Comparison of ENCODE assay signal across 8 mouse cellular contexts in genomic region chr7:105778553-105779265, GRCm38 (mm10). TPM values are rescaled to one million over a fixed set of nuclear protein-coding genes. Genes with fewer than 3 reads are reported as not detected.
DNase-seq lines count a peak whose midpoint lies in the region; ATAC-seq and TF ChIP-seq lines count a peak whose summit lies in the region.

No protein-coding gene starts in this region.

- peak overlapping the region; percentile 50 for H3K4me3 ChIP-seq in gastrocnemius, adult 2 months
- no peak overlapping the region for H3K4me3 ChIP-seq in cortical plate, adult 2 months (ENCODE audit: insufficient read depth, low read length)
- H3K4me3 ChIP-seq in heart, embryonic 15.5 days, result peak overlapping the region; percentile 10
- peak overlapping the region; percentile 50 for H3K4me3 ChIP-seq in limb, embryonic 10.5 days

- H3K27ac ChIP-seq in gastrocnemius, adult 2 months, result peak overlapping the region; percentile 81
- peak overlapping the region; percentile 24 for H3K27ac ChIP-seq in cortical plate, adult 2 months (ENCODE audit: insufficient read depth, low read length)
- H3K27ac ChIP-seq in heart, embryonic 15.5 days, result peak overlapping the region; percentile 87
- peak overlapping the region; percentile 93 for H3K27ac ChIP-seq in limb, embryonic 10.5 days

- TF ChIP-seq CTCF in gastrocnemius, adult 2 months (IDR thresholded peaks at IDR 0.05), result no peak
- no peak for TF ChIP-seq CTCF in cortical plate, adult 2 months (IDR thresholded peaks at IDR 0.05; ENCODE audit: extremely low read depth, insufficient read depth, low read length)

- no peaks in the 10 kb centered on the region for H3K9me3 ChIP-seq in heart, embryonic 15.5 days (replicated peaks)
- no peaks in the 10 kb centered on the region for H3K9me3 ChIP-seq in limb, embryonic 10.5 days (replicated peaks)

- H3K36me3 ChIP-seq in heart, embryonic 15.5 days, result no peaks in the 10 kb centered on the region
- H3K36me3 ChIP-seq in limb, embryonic 10.5 days, result peaks cover 82% of the 10 kb centered on the region

- intact Hi-C loops in gastrocnemius, adult 2 months (cut with DNase I), result no loop called here

- DNase-seq in gastrocnemius, adult 2 months, result peak; percentile 60
- no peak for DNase-seq in gastrocnemius, adult 18-20 months (ENCODE audit: low spot score)
- no peak for DNase-seq in limb, embryonic 10.5 days (ENCODE audit: low spot score)
- DNase-seq in thymus, postnatal 36 days, result peak; percentile 52 to 64

- peaks cover 2% of the 10 kb centered on the region; the same call in 1 of the 2 replicates for H3K4me1 ChIP-seq in cortical plate, adult 2 months (ENCODE audit: control insufficient read depth, insufficient read depth, low read length)
- H3K4me1 ChIP-seq in heart, embryonic 15.5 days (replicated peaks), result peaks cover 32% of the 10 kb centered on the region
- H3K4me1 ChIP-seq in limb, embryonic 10.5 days, result peaks cover 40% of the 10 kb centered on the region

- H3K9ac ChIP-seq in heart, embryonic 15.5 days, result peak overlapping the region; percentile 19

- ATAC-seq in heart, embryonic 15.5 days (replicated peaks; ENCODE audit: insufficient number of reproducible peaks, insufficient read depth, low FRiP score, low read depth), result peak; percentile 69
- peak; percentile 85 for ATAC-seq in megakaryocyte progenitor cell, adult 5-6 weeks (replicated peaks; ENCODE audit: poor library complexity)
- ATAC-seq in activated CD4-positive, CD25-positive, alpha-beta regulatory T cell, adult 4 months, result no peak

- TF ChIP-seq POLR2A in cortical plate, adult 2 months (IDR thresholded peaks at IDR 0.05; ENCODE audit: extremely low read depth, insufficient read depth, low read length), result no peak

- peak overlapping the region; percentile 41 for H3K4me2 ChIP-seq in heart, embryonic 15.5 days

- no peaks in the 10 kb centered on the region for H3K27me3 ChIP-seq in heart, embryonic 15.5 days
- H3K27me3 ChIP-seq in limb, embryonic 10.5 days (ENCODE audit: low read depth, poor library complexity, severe bottlenecking), result no peaks in the 10 kb centered on the region

- 21% methylated on average over 4 of the region's 4 CpGs for WGBS in heart, embryonic 15.5 days
- 24% methylated on average over 4 of the region's 4 CpGs for WGBS in limb, embryonic 10.5 days

RNA-seq across cellular contexts. Expression of gene Dchs1, which starts 8.7 kb away (rescaled TPM):
- total RNA-seq in gastrocnemius, adult 2 months (2021), result 1 to 10 TPM; 2.1 to 5.0 TPM
- total RNA-seq in gastrocnemius, adult 18-20 months (2021), result 1 to 10 TPM; 2.1 to 3.7 TPM
- 4.2 and 5.2 TPM in 2 replicates for polyA plus RNA-seq in cortical plate, adult 2 months (2012; rRNA removed)
- polyA plus RNA-seq in heart, embryonic 15.5 days (2015; fragmentation: Nextera tagmentation; extraction: Ambion mirVana), result 3.4 and 5.9 TPM in 2 replicates
- 17.3 and 21.2 TPM in 2 replicates for polyA plus RNA-seq in limb, embryonic 10.5 days (2016; fragmentation: Nextera tagmentation; extraction: Ambion mirVana)
- total RNA-seq in megakaryocyte progenitor cell, adult 5-6 weeks (2015), result 0.07 TPM in 1 of 2 replicates, not detected in the other
- not detected in 2 replicates for total RNA-seq in megakaryocyte progenitor cell, adult 5-6 weeks (2017)
- not detected for polyA plus RNA-seq in activated CD4-positive, CD25-positive, alpha-beta regulatory T cell, adult 4 months (2017; shearing (Covaris generic))

RNA-seq across cellular contexts. Expression of gene Tpp1, which starts 26.7 kb away (rescaled TPM):
- total RNA-seq in gastrocnemius, adult 2 months (2021), result 10 to 100 TPM; 42.3 to 45.8 TPM
- 10 to 100 TPM; 41.7 to 52.2 TPM for total RNA-seq in gastrocnemius, adult 18-20 months (2021)
- 92.3 and 93.2 TPM in 2 replicates for polyA plus RNA-seq in cortical plate, adult 2 months (2012; rRNA removed)
- polyA plus RNA-seq in heart, embryonic 15.5 days (2015; fragmentation: Nextera tagmentation; extraction: Ambion mirVana), result 72.8 and 77.1 TPM in 2 replicates
- polyA plus RNA-seq in limb, embryonic 10.5 days (2016; fragmentation: Nextera tagmentation; extraction: Ambion mirVana), result 39.8 and 40.5 TPM in 2 replicates
- total RNA-seq in megakaryocyte progenitor cell, adult 5-6 weeks (2015), result 64.8 and 73.5 TPM in 2 replicates
- total RNA-seq in megakaryocyte progenitor cell, adult 5-6 weeks (2017), result 14.3 and 22.2 TPM in 2 replicates
- 100 to 1,000 TPM in 1 of 2 experiments, 10 to 100 TPM in 1; 86.2 to 106 TPM for polyA plus RNA-seq in activated CD4-positive, CD25-positive, alpha-beta regulatory T cell, adult 4 months (2017; shearing (Covaris generic))

RNA-seq across cellular contexts. Expression of gene Mrpl17, which starts 32.2 kb away (rescaled TPM):
- 100 to 1,000 TPM; 108 to 112 TPM for total RNA-seq in gastrocnemius, adult 2 months (2021)
- 100 to 1,000 TPM; 103 to 104 TPM for total RNA-seq in gastrocnemius, adult 18-20 months (2021)
- polyA plus RNA-seq in cortical plate, adult 2 months (2012; rRNA removed), result 143 and 155 TPM in 2 replicates
- polyA plus RNA-seq in heart, embryonic 15.5 days (2015; fragmentation: Nextera tagmentation; extraction: Ambion mirVana), result 180 and 222 TPM in 2 replicates
- 332 and 378 TPM in 2 replicates for polyA plus RNA-seq in limb, embryonic 10.5 days (2016; fragmentation: Nextera tagmentation; extraction: Ambion mirVana)
- 124 and 152 TPM in 2 replicates for total RNA-seq in megakaryocyte progenitor cell, adult 5-6 weeks (2015)
- total RNA-seq in megakaryocyte progenitor cell, adult 5-6 weeks (2017), result 69.0 and 86.6 TPM in 2 replicates
- 100 to 1,000 TPM; 175 to 216 TPM for polyA plus RNA-seq in activated CD4-positive, CD25-positive, alpha-beta regulatory T cell, adult 4 months (2017; shearing (Covaris generic))

RNA-seq across cellular contexts. Expression of gene Taf10, which starts 34.5 kb away (rescaled TPM):
- 100 to 1,000 TPM in 1 of 2 experiments, 10 to 100 TPM in 1; 78.6 to 100 TPM for total RNA-seq in gastrocnemius, adult 2 months (2021)
- total RNA-seq in gastrocnemius, adult 18-20 months (2021), result 10 to 100 TPM; 89.8 to 98.3 TPM
- polyA plus RNA-seq in cortical plate, adult 2 months (2012; rRNA removed), result 174 and 179 TPM in 2 replicates
- 90.0 and 105 TPM in 2 replicates for polyA plus RNA-seq in heart, embryonic 15.5 days (2015; fragmentation: Nextera tagmentation; extraction: Ambion mirVana)
- polyA plus RNA-seq in limb, embryonic 10.5 days (2016; fragmentation: Nextera tagmentation; extraction: Ambion mirVana), result 165 and 180 TPM in 2 replicates
- 301 and 304 TPM in 2 replicates for total RNA-seq in megakaryocyte progenitor cell, adult 5-6 weeks (2015)
- total RNA-seq in megakaryocyte progenitor cell, adult 5-6 weeks (2017), result 136 and 141 TPM in 2 replicates
- 10 to 100 TPM; 11.5 to 16.1 TPM for polyA plus RNA-seq in activated CD4-positive, CD25-positive, alpha-beta regulatory T cell, adult 4 months (2017; shearing (Covaris generic))

RNA-seq across cellular contexts. Expression of gene Rrp8, which starts 41.5 kb away (rescaled TPM):
- total RNA-seq in gastrocnemius, adult 2 months (2021), result 10 to 100 TPM; 12.2 to 12.3 TPM
- total RNA-seq in gastrocnemius, adult 18-20 months (2021), result 10 to 100 TPM in 1 of 2 experiments, 1 to 10 TPM in 1; 10.0 to 10.5 TPM
- 8.4 and 10.0 TPM in 2 replicates for polyA plus RNA-seq in cortical plate, adult 2 months (2012; rRNA removed)
- 18.7 and 23.2 TPM in 2 replicates for polyA plus RNA-seq in heart, embryonic 15.5 days (2015; fragmentation: Nextera tagmentation; extraction: Ambion mirVana)
- 44.1 and 54.1 TPM in 2 replicates for polyA plus RNA-seq in limb, embryonic 10.5 days (2016; fragmentation: Nextera tagmentation; extraction: Ambion mirVana)
- 26.4 and 30.4 TPM in 2 replicates for total RNA-seq in megakaryocyte progenitor cell, adult 5-6 weeks (2015)
- total RNA-seq in megakaryocyte progenitor cell, adult 5-6 weeks (2017), result 39.8 and 48.9 TPM in 2 replicates
- 10 to 100 TPM; 15.3 to 15.8 TPM for polyA plus RNA-seq in activated CD4-positive, CD25-positive, alpha-beta regulatory T cell, adult 4 months (2017; shearing (Covaris generic))

Comparison
In these comparisons a context has a peak if more than half of its experiments do, and no peak if none do; other contexts are left out.
1. DNase-seq: peak in gastrocnemius, adult 2 months (single experiment) and thymus, postnatal 36 days (2 of 2); none in gastrocnemius, adult 18-20 months (single experiment) and limb, embryonic 10.5 days (single experiment).
2. H3K27ac ChIP-seq: peak in every context shown above with its lines; median percentile 93 in limb, embryonic 10.5 days; 87 in heart, embryonic 15.5 days; 81 in gastrocnemius, adult 2 months; 24 in cortical plate, adult 2 months.